Mouse (Mus musculus) kidney, adult 2 months (tissue): Measurements from ENCODE around the gene Tmem151b.

ENCODE experiments used
- CTCF ChIP-seq: fragments of 200-500 bp; conservative IDR thresholded peaks from 2 replicates; pipeline ENCODE4 v1.5.1; 2011; ENCODE audit warnings: low read depth, mild to moderate bottlenecking, control low read depth, low read length, moderate library complexity, mixed read lengths; ENCODE audit not compliant: insufficient read depth, insufficient read length
- POLR2A ChIP-seq: fragments of 200-500 bp; IDR thresholded peaks from one replicate; pipeline ENCODE4 v1.6.1; 2011; ENCODE audit warnings: low read depth, low read length, control low read depth

- TF ChIP-seq POLR2A = no peak
- TF ChIP-seq CTCF = no peak
Measured at GRCm38 (mm10) chr17:45566360-45567161, 17.1 kb upstream of the Tmem151b start.
